In genomic region chr15:96189551-96189950, GRCm38 (mm10) we compare ENCODE assay signal across 22 mouse cellular contexts.
"Had no signal": no experiment of that assay in that cellular context is flagged by ENCODE, and none has a peak within 500 bp of the region (broad histone marks: within the 10 kb centered on the region; RNA-seq: fewer than 3 reads in every experiment).

No protein-coding gene starts in this region.

- H3K9ac ChIP-seq: forebrain, postnatal 0 days; hindbrain, embryonic 12.5 days; hindbrain, embryonic 14.5 days; intestine, embryonic 15.5 days; limb, embryonic 13.5 days; limb, embryonic 15.5 days had no signal

- H3K9me3 ChIP-seq: hindbrain, embryonic 10.5 days; intestine, embryonic 15.5 days; limb, embryonic 15.5 days had no signal

- ATAC-seq: forebrain, postnatal 0 days; hindbrain, embryonic 16.5 days; inflammation-experienced regulatory T-cells, adult 6 months; intestine, embryonic 15.5 days; intestine, postnatal 0 days had no signal

- H3K36me3 ChIP-seq: hindbrain, embryonic 10.5 days; hindbrain, embryonic 12.5 days; intestine, embryonic 15.5 days; limb, embryonic 13.5 days; limb, embryonic 15.5 days had no signal

- DNase-seq: forebrain, postnatal 0 days; gastrocnemius, postnatal 25 days; heart, postnatal 10 days; heart, postnatal 4 days; kidney, adult 18-20 months; kidney, adult 8-10 months; kidney, postnatal 10 days; kidney, postnatal 36 days; layer of hippocampus, adult 9-11 months; layer of hippocampus, postnatal 36 days; left cerebral cortex, postnatal 4 days had no signal

- H3K4me1 ChIP-seq: intestine, embryonic 15.5 days had no signal

- H3K4me2 ChIP-seq: heart, embryonic 11.5 days; hindbrain, embryonic 12.5 days; hindbrain, embryonic 14.5 days; intestine, embryonic 15.5 days; limb, embryonic 13.5 days; limb, embryonic 15.5 days had no signal

- H3K27ac ChIP-seq: heart, adult 2 months; hindbrain, embryonic 10.5 days; hindbrain, embryonic 12.5 days; hindbrain, embryonic 14.5 days; intestine, embryonic 15.5 days; limb, embryonic 13.5 days; limb, embryonic 15.5 days had no signal

- H3K27me3 ChIP-seq: hindbrain, embryonic 12.5 days; intestine, embryonic 15.5 days; limb, embryonic 13.5 days; limb, embryonic 15.5 days had no signal

- H3K4me3 ChIP-seq: heart, adult 2 months; hindbrain, embryonic 10.5 days; hindbrain, embryonic 12.5 days; intestine, embryonic 15.5 days; limb, embryonic 13.5 days; limb, embryonic 15.5 days had no signal
